Mouse (Mus musculus) heart, postnatal 0 days (tissue): Measurements from ENCODE around the gene Mgarp. TPM values are rescaled to one million over a fixed set of nuclear protein-coding genes. Genes with fewer than 3 reads are reported as not detected.
"Not testable (repeated sequence)": the region's sequence is repeated elsewhere in the genome, so short reads cannot be mapped to it uniquely, and the experiment has no call there.

Source experiments
- ATAC-seq: fragments of 200-750 bp; cut with Nextera tagmentation; 2 replicates; pipeline ENCODE4 v1.8.0; 2017; ENCODE audit warnings: low read depth, moderate number of reproducible peaks, moderate library complexity; ENCODE audit not compliant: insufficient read depth
- DNase-seq: peaks from one replicate; pipeline ENCODE4 v3.0.0-alpha.2; 2016; ENCODE audit warnings: low spot score
- H3K27ac ChIP-seq: fragments of 300-500 bp; sonication (generic); 2 replicates; pipeline ENCODE4 v1.5.1; 2014; ENCODE audit warnings: low read depth, mild to moderate bottlenecking
- H3K27me3 ChIP-seq: fragments of 300-500 bp; sonication (generic); 2 replicates; pipeline ENCODE4 v1.6.1; 2014; ENCODE audit warnings: low read length, mixed read lengths; ENCODE audit not compliant: control insufficient read depth, insufficient read depth
- H3K36me3 ChIP-seq: fragments of 300-500 bp; sonication (generic); replicated peaks from 2 replicates; pipeline ENCODE4 v1.6.1; 2014; ENCODE audit warnings: low read length, mixed read lengths; ENCODE audit not compliant: control insufficient read depth, insufficient read depth
- H3K4me1 ChIP-seq: fragments of 300-500 bp; sonication (generic); 2 replicates; pipeline ENCODE4 v1.6.1; 2014; ENCODE audit warnings: antibody characterized with exemption; ENCODE audit not compliant: control insufficient read depth, insufficient read depth
- H3K4me2 ChIP-seq: fragments of 300-500 bp; sonication (generic); 2 replicates; pipeline ENCODE4 v1.6.1; 2014; ENCODE audit warnings: low read depth, mild to moderate bottlenecking, low read length, moderate library complexity
- H3K4me3 ChIP-seq: fragments of 300-500 bp; sonication (generic); 2 replicates; pipeline ENCODE4 v1.5.1; 2014; ENCODE audit warnings: low read depth, low read length
- H3K9ac ChIP-seq: fragments of 300-500 bp; sonication (generic); replicated peaks from 2 replicates; pipeline ENCODE4 v1.6.1; 2014; ENCODE audit warnings: low read depth, low read length, mixed read lengths
- H3K9me3 ChIP-seq: fragments of 300-500 bp; sonication (generic); replicated peaks from 2 replicates; pipeline ENCODE4 v1.6.1; 2016; ENCODE audit warnings: low read length; ENCODE audit not compliant: control insufficient read depth
- CTCF ChIP-seq: IDR thresholded peaks from 2 replicates; pipeline ENCODE4 v1.5.1; 2016; ENCODE audit warnings: antibody characterized with exemption, control low read depth, low read depth
- EP300 ChIP-seq: IDR thresholded peaks from 2 replicates; pipeline ENCODE4 v1.6.1; 2016; ENCODE audit warnings: antibody characterized with exemption, low read depth
- WGBS: fragments of 180-500 bp; shearing (Covaris S2); extraction: QIAGEN DNeasy Blood & Tissue Kit; methylation state at CpG from one replicate; pipeline ENCODE4 v1.1.7; 2014; 5-methylcytosine and 5-hydroxymethylcytosine counted together
- polyA plus RNA-seq: library from polyadenylated mRNA; unstranded; fragments of >200 nt; fragmentation: Nextera tagmentation; extraction: Ambion mirVana; gene quantifications from 2 replicates; pipeline ENCODE4 v1.2.1, GENCODE M21; 2015
- total RNA-seq: library from RNA; depleted of rRNA; stranded (reverse); fragments of >200 nt; gene quantifications from 2 replicates; pipeline ENCODE4 v1.2.3, GENCODE M21; 2014; ENCODE audit warnings: low replicate concordance

Mgarp gene
- total and polyA plus RNA-seq, 2 experiments from 2014 or later = 1.2 to 3.7 TPM

DNA sequence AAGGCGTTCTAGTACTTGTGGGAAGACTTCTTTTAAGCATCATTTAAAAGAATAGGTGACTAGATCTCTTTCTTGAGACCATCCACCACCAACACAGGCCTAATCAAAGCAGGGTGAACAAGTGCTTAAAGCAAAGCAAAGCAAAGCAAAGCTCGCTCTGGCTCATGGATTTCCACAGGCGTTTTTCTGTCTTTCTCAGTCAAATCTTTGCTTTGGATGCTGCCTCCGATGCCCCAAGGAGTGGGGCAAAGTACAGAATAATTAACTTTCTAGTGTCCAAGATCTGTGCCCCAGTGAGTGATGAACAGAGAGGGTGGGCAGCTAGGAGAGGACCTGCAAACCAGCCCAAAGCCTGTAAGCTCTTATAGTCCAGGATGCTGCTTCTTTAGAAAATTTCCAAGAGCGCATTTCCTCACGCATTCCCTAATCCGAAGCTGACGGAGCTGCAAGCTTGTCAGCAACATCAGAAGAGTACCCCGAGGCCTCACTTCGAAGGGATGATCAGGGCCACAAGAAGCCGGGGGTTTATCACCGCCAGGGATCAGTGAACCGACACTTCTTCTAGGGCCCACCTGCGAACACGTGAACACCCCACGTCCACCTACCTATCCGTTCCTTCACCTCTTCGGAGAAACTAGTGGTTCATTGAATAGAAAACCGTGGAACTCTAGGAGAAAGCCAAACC lies 935 bp downstream of the Mgarp start:
- no peaks in the 10 kb centered on the region; the same call in 1 of the 2 replicates for H3K4me1 ChIP-seq
- 43% methylated on average over 19 of the region's 19 CpGs for WGBS
- H3K9me3 ChIP-seq = no peaks in the 10 kb centered on the region
- no peak overlapping the region for H3K4me2 ChIP-seq
- DNase-seq (no peak), ATAC-seq (no peak)
- H3K36me3 ChIP-seq = no peaks in the 10 kb centered on the region
- H3K4me3 ChIP-seq = no peak overlapping the region; the same call in 1 of the 2 replicates
- TF ChIP-seq CTCF = no peak
- TF ChIP-seq EP300 = no peak
- H3K9ac ChIP-seq = no peak overlapping the region
- no peaks in the 10 kb centered on the region for H3K27me3 ChIP-seq
- no peak overlapping the region for H3K27ac ChIP-seq

DNA sequence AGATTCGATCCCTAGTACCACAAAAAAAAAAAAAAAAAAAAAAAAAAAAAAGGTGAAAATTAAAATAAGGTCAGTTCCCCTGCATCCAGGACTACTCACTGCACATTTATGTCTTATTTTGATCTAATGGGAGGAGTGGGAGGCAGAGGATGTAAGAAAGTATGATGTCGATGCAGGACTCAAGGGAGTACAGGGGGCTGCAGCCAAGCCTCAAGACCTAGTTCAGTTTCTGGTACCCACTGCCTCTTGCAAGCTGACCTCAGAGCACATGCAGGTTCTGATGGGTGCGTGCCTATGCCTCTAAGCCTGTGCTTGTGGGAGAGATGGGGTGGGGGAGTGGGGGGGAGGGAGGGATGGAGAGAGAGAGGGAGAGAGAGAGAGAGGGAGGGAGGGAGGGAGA lies 1.7 kb downstream of the Mgarp start:
- Histone ChIP-seq H3K9ac (no peak overlapping the region), H3K4me3 (no peak overlapping the region), H3K4me2 (no peak overlapping the region), H3K27ac (no peak overlapping the region), H3K36me3 (no peaks in the 10 kb centered on the region), H3K4me1 (no peaks in the 10 kb centered on the region; the same call in 1 of the 2 replicates), H3K27me3 (no peaks in the 10 kb centered on the region), H3K9me3 (no peaks in the 10 kb centered on the region)
- DNase-seq (no peak), ATAC-seq (no peak)
- TF ChIP-seq EP300 (no peak), CTCF (no peak)
- WGBS = 69% methylated on average over 3 of the region's 3 CpGs

DNA sequence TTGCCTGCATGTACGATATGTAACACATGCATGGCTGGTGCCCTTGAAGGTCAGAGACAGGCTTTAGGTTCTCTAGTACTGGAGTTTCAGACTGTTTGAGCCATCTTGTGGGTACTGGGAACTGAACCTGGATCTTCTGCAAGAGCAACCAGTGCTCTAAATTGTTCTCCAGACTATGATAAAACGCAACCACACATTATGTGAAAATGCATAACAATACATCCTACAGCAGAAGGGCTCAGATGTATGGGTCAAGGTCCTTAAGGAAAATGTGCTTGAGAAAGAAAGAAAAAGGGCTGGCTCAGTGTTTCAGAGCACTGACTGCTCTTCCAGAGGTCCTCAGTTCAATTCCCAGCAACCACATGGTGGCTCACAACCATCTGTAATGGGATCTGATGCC lies 2.9 kb downstream of the Mgarp start:
- DNase-seq (no peak), ATAC-seq (no peak)
- peaks cover 4% of the 10 kb centered on the region for H3K4me1 ChIP-seq
- H3K27ac ChIP-seq = no peak overlapping the region
- H3K27me3 ChIP-seq = no peaks in the 10 kb centered on the region
- no peak overlapping the region for H3K4me3 ChIP-seq
- H3K4me2 ChIP-seq = no peak overlapping the region
- no peak overlapping the region for H3K9ac ChIP-seq
- 94% methylated on average over 2 of the region's 2 CpGs for WGBS
- H3K9me3 ChIP-seq = no peaks in the 10 kb centered on the region
- no peaks in the 10 kb centered on the region for H3K36me3 ChIP-seq
- TF ChIP-seq CTCF (no peak), EP300 (no peak)

- not testable (repeated sequence) for H3K9me3 ChIP-seq, H3K36me3 ChIP-seq, H3K9ac ChIP-seq, DNase-seq, H3K4me3 ChIP-seq, ATAC-seq, H3K27ac ChIP-seq, H3K27me3 ChIP-seq, H3K4me2 ChIP-seq, H3K4me1 ChIP-seq
- WGBS = 92% methylated on average over 3 of the region's 3 CpGs
Measured at GRCm38 (mm10) chr3:51393018-51393417, 3.5 kb downstream of the Mgarp start.

DNA sequence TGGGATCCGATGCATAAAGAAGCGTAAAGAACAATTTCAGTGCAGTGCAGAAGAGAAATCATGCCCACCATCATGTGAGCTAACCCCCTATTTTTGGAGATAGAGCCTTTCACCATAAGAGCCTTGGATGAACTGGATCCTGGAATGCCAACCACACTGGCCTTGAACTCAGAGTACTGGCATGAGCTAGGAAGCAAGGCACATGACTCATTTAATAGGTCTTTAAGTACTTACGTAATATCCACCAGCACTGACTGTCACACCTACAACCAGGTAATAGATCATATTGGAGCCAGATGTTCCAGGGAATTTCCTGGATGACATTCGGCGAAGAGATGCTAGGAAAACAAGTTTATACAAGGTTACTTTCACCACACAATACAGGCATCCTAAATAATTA lies 4.9 kb downstream of the Mgarp start:
- ATAC-seq (no peak), DNase-seq (no peak)
- WGBS = 93% methylated on average over 5 of the region's 5 CpGs
- Histone ChIP-seq H3K27ac (no peak overlapping the region), H3K27me3 (no peaks in the 10 kb centered on the region), H3K9ac (no peak overlapping the region), H3K9me3 (no peaks in the 10 kb centered on the region), H3K4me2 (no peak overlapping the region), H3K4me1 (peaks cover 6% of the 10 kb centered on the region), H3K36me3 (no peaks in the 10 kb centered on the region), H3K4me3 (no peak overlapping the region)
- TF ChIP-seq EP300 (no peak), CTCF (no peak)

GRCm38 (mm10) chr3:51391095-51391494 lies 5.4 kb downstream of the Mgarp start:
- DNase-seq (no peak), ATAC-seq (no peak)
- Histone ChIP-seq H3K9me3 (no peaks in the 10 kb centered on the region), H3K4me1 (peaks cover 6% of the 10 kb centered on the region), H3K36me3 (no peaks in the 10 kb centered on the region), H3K27me3 (no peaks in the 10 kb centered on the region), H3K9ac (no peak overlapping the region), H3K4me2 (no peak overlapping the region), H3K27ac (no peak overlapping the region), H3K4me3 (no peak overlapping the region)
- TF ChIP-seq CTCF = no peak
- no peak for TF ChIP-seq EP300
- 86% methylated on average over 5 of the region's 5 CpGs for WGBS
